Mouse (Mus musculus): ENCODE measurements around the gene Pck1. TPM values are rescaled to one million over a fixed set of nuclear protein-coding genes. Genes with fewer than 3 reads are reported as not detected.
A peak's percentile ranks its signal among the peaks of the same experiment; 100 is the strongest.
"Not testable (repeated sequence)": the region's sequence is repeated elsewhere in the genome, so short reads cannot be mapped to it uniquely, and the experiment has no call there.

The Pck1 gene
- 2.9 TPM in 1 of 2 replicates, not detected in the other for total RNA-seq (2015; ENCODE audit: low replicate concordance)
- total RNA-seq (2017; ENCODE audit: low replicate concordance): 0.26 and 1.9 TPM in 2 replicates

DNA sequence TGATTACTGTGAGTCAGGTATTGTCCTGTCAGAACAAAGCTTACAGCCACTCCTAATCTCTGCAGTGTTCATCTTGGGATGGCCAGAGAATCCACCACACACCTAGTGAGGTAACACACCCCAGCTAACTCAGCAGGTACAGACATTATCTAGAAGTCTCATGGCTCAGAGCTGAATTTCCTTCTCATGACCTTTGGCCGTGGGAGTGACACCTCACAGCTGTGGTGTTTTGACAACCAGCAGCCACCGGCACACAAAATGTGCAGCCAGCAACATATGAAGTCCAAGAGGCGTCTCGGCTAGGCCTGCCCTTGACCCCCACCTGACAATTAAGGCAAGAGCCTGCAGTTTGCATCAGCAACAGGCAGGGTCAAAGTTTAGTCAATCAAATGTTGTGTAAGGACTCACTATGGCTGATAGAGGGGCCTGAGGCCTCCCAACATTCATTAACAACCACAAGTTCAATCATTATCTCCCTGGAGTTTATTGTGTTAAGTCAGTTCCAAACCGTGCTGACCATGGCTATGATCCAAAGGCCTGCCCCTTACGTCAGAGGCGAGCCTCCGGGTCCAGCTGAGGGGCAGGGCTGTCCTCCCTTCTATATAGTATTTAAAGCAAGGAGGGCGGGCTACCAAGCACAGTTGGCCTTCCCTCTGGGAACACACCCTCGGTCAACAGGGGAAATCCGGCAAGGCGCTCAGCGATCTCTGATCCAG lies at the start of gene Pck1:
Gene Pck1, plus strand, starts transcription at position 613 of the 716 bp plus-strand sequence.
- ATAC-seq (replicated peaks; ENCODE audit: low FRiP score, poor library complexity, severe bottlenecking): no peak

- ATAC-seq (replicated peaks; ENCODE audit: low FRiP score, poor library complexity, severe bottlenecking): no peak
These were observed 46.4 kb upstream of the Pck1 start for GRCm38 (mm10) chr2:173106409-173106808.

DNA sequence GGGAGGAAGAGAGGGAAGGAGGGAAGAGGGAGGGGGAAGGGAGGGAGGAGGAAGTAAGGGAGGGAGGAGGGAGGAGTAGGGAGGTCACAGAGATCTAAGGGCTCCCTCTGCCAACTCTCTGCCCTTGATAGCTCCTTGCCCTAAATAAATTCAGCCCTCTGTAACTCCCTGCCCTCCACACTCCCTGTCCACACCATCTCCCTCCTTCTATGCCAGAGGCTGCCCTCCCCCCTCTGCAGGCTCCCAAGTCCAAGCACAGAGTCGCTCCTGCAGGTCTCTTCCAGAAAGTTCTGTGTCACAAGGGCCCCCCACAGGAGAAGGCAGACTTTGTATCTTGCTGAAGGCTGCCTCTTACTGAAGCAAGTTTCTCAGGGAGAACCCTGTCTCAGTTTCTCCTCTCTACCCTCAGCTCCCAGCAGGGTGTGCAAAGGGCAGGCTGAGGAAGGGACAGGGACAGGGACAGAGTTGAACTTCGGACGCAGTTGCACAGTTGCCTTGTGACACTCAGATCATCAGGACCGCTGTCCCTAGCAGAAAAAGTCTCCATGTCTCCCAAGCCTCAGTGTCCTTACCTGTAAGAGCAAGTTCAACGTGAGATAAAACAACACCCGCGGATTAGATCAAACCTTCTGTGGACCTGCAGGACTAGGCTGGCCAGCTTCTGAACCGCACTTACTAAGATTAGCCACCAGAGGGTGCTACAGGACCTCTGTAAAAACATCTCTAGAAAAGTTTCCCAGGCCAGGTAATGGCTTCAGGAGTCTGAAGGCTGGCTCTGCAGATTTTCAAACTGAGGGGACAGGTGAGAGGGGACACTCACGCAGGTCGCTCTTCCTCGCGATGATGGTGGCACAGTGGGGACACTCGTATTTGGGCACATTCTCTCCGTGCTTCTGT lies 45.7 kb upstream of the Pck1 start:
- ATAC-seq (replicated peaks; ENCODE audit: low FRiP score, poor library complexity, severe bottlenecking): peak; percentile 66

- no peak for ATAC-seq (replicated peaks; ENCODE audit: low FRiP score, poor library complexity, severe bottlenecking)
These were observed 44.2 kb upstream of the Pck1 start for GRCm38 (mm10) chr2:173108509-173109190.

DNA sequence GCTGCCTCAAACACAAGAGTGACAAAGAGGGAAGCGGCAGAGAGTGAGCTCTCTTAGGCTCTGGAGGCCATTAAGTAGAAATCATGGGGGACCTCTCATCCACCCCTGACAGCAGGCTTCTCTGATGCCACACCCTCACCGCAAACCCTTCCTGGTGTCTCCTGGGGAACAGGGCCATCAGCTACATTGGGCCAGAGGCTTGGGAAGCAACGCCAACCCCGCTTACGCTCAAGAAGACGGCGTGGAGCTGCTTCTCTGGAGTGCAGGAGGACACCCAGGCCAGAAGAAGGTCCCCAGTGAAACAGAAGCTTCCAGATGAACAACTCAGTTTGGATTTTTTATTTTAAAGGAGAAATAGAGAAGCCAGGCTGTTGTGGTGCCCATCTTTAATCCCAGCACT lies 43.3 kb upstream of the Pck1 start:
- ATAC-seq (replicated peaks; ENCODE audit: low FRiP score, poor library complexity, severe bottlenecking): no peak

DNA sequence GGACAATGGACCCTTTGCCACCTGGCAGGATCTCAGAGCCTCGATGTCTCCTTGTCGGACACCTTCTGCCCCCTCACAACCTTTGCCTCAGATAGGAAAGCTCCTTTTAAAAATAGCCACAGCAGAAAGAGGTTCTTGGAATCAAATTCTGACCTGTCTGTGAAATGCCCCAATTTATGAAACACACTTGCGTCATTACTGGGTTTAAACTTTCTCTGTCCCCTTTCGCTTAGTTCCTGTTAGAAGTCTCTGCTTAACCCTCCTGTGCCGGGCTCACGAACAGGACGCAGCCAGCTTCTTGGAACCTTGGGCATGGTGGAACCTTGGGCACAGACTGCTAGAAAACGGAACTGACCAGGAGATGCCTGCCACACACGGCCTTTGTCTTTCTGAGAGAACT lies 42.3 kb upstream of the Pck1 start:
- no peak for ATAC-seq (replicated peaks; ENCODE audit: low FRiP score, poor library complexity, severe bottlenecking)

DNA sequence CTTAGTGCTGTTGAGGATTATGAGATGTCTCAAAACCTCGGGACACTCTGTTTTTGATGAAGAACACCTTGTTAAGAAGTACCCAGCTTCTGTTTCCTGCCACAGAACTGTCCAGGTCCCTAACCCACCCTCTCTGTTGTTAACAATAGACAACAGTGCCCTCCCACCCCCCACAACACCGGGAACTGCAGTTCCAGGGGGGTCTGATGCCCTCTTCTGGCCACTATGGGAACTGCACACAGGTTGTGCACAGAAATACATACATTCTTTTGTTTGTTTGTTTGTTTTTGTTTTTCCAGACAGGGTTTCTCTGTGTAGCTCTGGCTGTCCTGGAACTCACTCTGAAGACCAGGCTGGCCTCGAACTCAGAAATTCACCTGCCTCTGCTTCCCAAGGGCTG lies 39.1 kb upstream of the Pck1 start:
- ATAC-seq (replicated peaks; ENCODE audit: low FRiP score, poor library complexity, severe bottlenecking): not testable (repeated sequence)

GRCm38 (mm10) chr2:173119023-173119944 lies 33.6 kb upstream of the Pck1 start, which contains the start of gene Ctcfl:
Gene Ctcfl, minus strand, starts transcription at chr2:173119525.
- ATAC-seq (replicated peaks; ENCODE audit: low FRiP score, poor library complexity, severe bottlenecking): peak; percentile 50; the same call in 1 of the 2 replicates

GRCm38 (mm10) chr2:173120117-173120516 lies 32.7 kb upstream of the Pck1 start:
- peak; percentile 92 for ATAC-seq (replicated peaks; ENCODE audit: low FRiP score, poor library complexity, severe bottlenecking)

DNA sequence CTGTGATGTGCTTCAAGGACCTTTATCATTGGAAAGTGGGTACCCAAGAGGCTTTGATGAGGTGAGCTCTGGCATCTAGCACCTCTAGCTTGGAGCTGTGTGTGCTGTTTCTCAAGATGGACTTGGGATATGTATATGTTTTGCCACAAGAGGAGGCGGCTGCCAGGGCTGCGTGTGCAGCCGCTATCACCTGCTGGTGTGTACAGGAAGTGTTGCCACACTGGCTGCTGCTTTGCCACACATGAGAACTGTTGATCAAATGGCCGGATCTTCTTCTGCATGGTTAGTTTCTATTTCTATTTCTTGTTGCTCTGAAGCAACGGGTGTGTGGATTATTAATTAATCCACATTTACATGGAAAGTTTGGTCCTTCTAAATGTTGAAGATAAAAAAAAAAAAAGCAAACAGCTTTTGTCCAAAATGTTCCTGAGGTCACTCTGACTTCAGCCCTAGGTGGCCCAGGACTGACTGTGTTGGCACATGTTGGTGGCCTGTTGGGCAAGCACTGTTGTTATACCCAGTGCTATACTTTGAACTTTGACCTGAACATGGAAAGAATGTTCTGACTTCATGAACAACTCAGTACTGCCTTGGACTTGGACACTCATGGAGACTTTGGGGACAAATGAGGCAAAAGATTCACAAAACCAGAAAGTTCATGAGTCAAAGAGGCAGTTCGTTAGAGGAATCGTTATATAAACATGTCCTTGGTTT lies 28.7 kb upstream of the Pck1 start:
- ATAC-seq (replicated peaks; ENCODE audit: low FRiP score, poor library complexity, severe bottlenecking): no peak

GRCm38 (mm10) chr2:173126386-173126785 lies 26.5 kb upstream of the Pck1 start:
- no peak for ATAC-seq (replicated peaks; ENCODE audit: low FRiP score, poor library complexity, severe bottlenecking)

DNA sequence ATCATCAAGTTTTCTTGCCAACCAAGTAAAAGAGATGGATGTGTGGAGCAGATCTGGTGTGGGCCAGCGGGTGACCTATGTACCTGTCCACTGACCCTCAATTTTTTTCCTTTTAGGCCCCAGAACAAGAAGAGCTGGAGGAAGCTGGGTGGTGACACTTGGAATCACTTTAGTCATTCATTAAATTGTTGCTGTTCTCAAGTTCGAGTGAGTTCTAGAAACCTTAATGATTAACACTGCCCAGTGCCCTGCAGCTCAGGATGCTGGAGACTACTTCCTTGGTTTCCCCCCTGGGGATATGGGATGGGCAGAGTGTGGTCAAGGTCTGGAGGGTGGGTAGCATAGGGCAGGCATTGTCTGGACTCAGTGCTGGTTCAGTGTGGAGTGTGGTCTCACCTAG lies 23.7 kb upstream of the Pck1 start:
- ATAC-seq (replicated peaks; ENCODE audit: low FRiP score, poor library complexity, severe bottlenecking): no peak

- no peak for ATAC-seq (replicated peaks; ENCODE audit: low FRiP score, poor library complexity, severe bottlenecking)
These were observed 20.6 kb upstream of the Pck1 start for GRCm38 (mm10) chr2:173132262-173132661.

- no peak for ATAC-seq (replicated peaks; ENCODE audit: low FRiP score, poor library complexity, severe bottlenecking)
These were observed 20.0 kb upstream of the Pck1 start for GRCm38 (mm10) chr2:173132794-173133300.

- no peak for ATAC-seq (replicated peaks; ENCODE audit: low FRiP score, poor library complexity, severe bottlenecking)
These were observed 18.2 kb upstream of the Pck1 start for GRCm38 (mm10) chr2:173134695-173135094.

DNA sequence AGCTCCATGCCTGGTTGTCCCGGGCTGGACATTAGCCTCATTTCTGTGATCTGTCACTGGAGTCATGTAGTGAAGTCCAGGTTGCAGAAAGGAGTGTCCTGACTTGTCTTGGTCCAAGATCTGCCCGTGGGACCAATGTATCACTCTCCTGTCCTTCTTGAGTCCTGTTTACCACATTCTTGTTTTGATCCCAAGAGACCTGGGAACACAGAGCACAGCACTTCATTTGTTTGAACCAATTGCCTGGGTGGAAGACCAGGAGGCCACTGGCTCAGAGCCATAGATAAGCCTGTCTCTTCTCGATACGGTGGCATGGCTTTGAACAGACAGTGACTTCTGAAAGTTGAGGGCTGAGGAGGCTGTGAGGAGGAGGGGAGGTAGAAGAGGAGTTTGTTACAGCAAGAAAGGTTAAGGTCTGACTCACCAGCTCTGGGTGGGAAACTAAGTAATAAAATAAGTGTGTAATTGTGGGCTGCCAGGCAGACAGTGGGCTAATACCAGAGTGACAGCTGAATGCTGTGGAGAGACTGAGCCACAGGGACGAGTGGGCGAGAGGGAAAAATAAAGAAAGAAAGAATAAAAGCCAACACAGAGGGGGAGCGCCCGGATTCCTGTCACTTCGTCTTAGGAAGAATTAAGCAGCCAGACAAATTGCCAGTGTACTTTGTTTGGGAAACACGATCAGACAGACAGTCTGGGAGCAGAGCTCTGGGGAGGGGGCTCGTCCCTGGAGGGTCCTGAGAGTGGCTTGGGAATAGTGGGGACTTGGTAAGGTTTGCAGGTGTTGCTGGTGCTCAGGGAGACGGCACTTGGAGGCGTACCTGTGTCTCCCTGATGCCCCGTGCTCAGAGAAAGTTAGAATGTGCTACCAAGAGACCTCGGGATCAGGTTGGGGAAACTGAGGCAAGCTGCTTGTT lies 14.3 kb upstream of the Pck1 start:
- no peak for ATAC-seq (replicated peaks; ENCODE audit: low FRiP score, poor library complexity, severe bottlenecking)

DNA sequence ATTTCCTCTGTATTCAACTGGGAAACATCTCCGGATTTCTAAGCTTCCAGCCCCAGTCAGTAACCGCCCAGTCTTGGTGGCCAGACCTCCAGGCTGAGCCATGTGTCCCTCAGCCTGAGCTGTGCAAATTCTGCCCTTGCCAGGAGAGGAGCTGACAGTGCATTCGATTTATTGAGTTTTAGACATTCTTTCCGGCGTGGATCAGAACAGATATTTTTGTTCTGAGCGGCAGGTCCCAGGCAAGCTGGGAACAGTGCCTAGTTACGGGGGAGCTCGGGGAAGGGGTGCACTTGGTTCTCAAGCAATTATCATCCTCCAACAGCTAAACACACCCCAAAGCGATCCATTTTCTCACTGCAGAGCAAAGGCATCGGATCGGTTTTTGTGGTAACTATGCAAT lies 9.2 kb upstream of the Pck1 start:
- no peak for ATAC-seq (replicated peaks; ENCODE audit: low FRiP score, poor library complexity, severe bottlenecking)
